Mouse (Mus musculus): ENCODE measurements around the gene Slc5a12. TPM values are rescaled to one million over a fixed set of nuclear protein-coding genes. Genes with fewer than 3 reads are reported as not detected.

Gene Slc5a12
- not detected in 2 replicates for polyA plus RNA-seq (2016; fragmentation: Nextera tagmentation; extraction: Ambion mirVana)

DNA sequence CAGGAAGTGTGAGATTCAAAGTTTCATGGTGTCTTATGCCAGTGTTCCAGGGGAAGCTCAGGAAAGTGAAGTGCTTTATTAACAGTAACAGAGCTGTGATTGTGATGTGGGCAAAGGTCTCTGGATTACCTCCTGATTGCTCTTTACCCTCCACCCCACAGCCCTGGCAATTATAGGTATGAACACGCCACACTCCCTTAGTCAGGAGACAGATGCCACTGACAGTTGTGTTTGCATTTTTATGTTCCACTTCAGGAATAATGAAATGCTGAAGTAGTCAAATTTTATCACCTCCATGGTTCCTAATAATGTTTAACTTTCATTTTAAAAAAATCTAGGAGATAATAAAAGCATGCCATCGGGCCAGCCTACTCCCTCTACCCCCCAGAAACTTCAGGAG lies at the start of gene Slc5a12:
TSS of gene Slc5a12 (plus strand) at position 367 of the 400 bp plus-strand sequence.
- no peaks in the 10 kb centered on the region for H3K4me1 ChIP-seq (replicated peaks)
- ATAC-seq (ENCODE audit: insufficient number of reproducible peaks, insufficient read depth, low FRiP score, low TSS enrichment, low read depth): no peak
- 78% methylated on average over 2 of the region's 2 CpGs for WGBS

DNA sequence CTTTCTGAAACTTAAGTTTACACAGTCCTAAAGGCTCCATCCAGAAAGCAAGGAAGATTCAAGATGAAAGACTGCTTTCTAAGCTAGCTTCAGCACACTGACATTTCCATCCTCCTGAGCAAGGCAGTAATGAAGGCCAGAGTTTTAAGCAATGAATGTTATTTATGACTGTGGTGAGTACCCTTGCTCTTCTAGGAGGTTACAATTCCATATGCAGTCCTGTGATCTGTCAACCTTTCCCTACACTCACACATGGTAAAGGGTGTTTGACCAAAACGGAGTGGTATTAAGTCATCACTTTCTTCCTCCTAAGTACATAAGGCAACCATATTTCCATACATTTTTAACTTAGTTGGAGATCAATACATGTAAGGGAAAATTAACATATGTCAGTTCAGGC lies 41.0 kb upstream of the Slc5a12 start:
- ATAC-seq (ENCODE audit: insufficient number of reproducible peaks, insufficient read depth, low FRiP score, low TSS enrichment, low read depth): no peak
- 40% methylated on average over 1 of the region's 1 CpGs for WGBS

More for the DNA sequence above, at the start of gene Slc5a12:
- Histone ChIP-seq H3K36me3 (no peaks in the 10 kb centered on the region), H3K9ac (replicated peaks) (no peak within 1 kb of the TSS), H3K27me3 (no peaks in the 10 kb centered on the region), H3K9me3 (no peaks in the 10 kb centered on the region), H3K4me2 (no peak within 1 kb of the TSS), H3K27ac (no peak within 1 kb of the TSS), H3K4me3 (replicated peaks) (no peak within 1 kb of the TSS)

DNA sequence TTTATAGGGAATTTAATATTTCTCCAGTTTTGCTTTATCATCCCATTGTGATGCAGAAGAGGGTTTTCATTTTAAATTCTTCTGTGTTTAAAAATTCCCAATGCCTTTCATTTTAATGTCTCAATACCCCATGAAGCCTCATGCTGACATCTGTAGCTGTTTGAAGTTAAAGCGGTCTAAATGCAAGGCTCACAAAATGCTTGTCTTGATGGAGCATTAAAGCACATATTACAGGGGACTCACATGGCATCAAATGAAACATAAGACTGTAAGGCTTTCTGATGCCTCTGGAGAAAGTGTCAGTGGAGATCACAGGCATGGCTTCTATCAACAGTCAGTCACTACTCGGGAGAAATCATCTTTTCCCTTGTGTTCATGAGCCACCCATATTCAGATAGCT lies 34.5 kb upstream of the Slc5a12 start:
- no peaks in the 10 kb centered on the region for H3K36me3 ChIP-seq
- H3K4me3 ChIP-seq (replicated peaks): no peak overlapping the region
- ATAC-seq (ENCODE audit: insufficient number of reproducible peaks, insufficient read depth, low FRiP score, low TSS enrichment, low read depth): no peak
- no peaks in the 10 kb centered on the region for H3K27me3 ChIP-seq
- H3K4me2 ChIP-seq: no peak overlapping the region
- H3K9me3 ChIP-seq: no peaks in the 10 kb centered on the region
- no peak overlapping the region for H3K27ac ChIP-seq
- H3K9ac ChIP-seq (replicated peaks): no peak overlapping the region
- 59% methylated on average over 2 of the region's 2 CpGs for WGBS
- peaks cover 14% of the 10 kb centered on the region; the same call in 1 of the 2 replicates for H3K4me1 ChIP-seq (replicated peaks)

More for the DNA sequence above, 41.0 kb upstream of the Slc5a12 start:
- no peak overlapping the region for H3K9ac ChIP-seq (replicated peaks)
- H3K4me3 ChIP-seq (replicated peaks): no peak overlapping the region
- H3K27ac ChIP-seq: no peak overlapping the region
- no peak overlapping the region for H3K4me2 ChIP-seq
- no peaks in the 10 kb centered on the region for H3K27me3 ChIP-seq
- H3K36me3 ChIP-seq: no peaks in the 10 kb centered on the region
- no peaks in the 10 kb centered on the region for H3K4me1 ChIP-seq (replicated peaks)
- no peaks in the 10 kb centered on the region for H3K9me3 ChIP-seq

DNA sequence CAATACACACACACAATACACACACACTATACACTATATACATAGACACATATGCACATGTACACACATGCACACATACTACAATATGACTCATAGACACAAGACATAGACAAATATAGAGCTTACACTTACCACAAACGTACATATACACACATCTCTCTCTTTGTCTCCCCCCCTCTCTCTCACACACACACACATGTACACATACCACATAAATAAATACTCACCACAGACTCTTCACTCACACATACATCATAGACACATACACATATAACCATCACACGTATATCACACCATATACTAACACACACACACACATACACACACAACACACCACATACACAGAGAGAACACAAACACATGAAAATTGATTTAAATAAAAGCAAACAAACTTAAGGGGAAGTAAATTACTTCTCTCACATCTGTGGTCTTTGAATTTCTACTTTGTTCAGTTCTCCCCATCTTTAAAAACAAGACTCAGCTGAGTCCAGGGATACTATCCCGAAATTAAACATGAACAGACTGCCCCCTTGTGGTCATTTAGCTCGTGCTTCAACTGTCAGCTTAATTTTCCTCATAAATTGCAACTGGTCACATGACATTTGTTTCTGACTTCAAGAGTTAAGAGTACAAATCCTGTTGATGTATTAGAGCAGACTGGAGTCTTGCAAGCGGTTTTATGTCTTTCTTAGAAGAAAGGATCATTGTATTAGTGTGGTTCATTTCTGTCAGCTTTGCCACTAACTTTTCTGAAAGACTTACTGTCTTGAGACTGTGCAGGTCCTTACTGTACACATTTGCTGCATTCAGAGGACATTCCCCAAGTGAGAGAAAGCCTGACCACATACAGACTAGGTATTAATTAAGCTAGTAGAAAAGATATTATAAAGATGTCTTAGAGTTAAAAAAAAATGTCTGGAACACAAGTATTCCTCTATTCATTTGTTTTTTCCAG lies 32.1 kb upstream of the Slc5a12 start:
- H3K36me3 ChIP-seq: no peaks in the 10 kb centered on the region
- peak overlapping the region; percentile 53 for H3K27ac ChIP-seq
- H3K27me3 ChIP-seq: no peaks in the 10 kb centered on the region
- peaks cover 14% of the 10 kb centered on the region; the same call in 1 of the 2 replicates for H3K4me1 ChIP-seq (replicated peaks)
- H3K4me3 ChIP-seq (replicated peaks): no peak overlapping the region
- no peaks in the 10 kb centered on the region for H3K9me3 ChIP-seq
- ATAC-seq (ENCODE audit: insufficient number of reproducible peaks, insufficient read depth, low FRiP score, low TSS enrichment, low read depth): peak; percentile 77
- no peak overlapping the region for H3K9ac ChIP-seq (replicated peaks)
- no peak overlapping the region for H3K4me2 ChIP-seq
- 33% methylated on average over 5 of the region's 5 CpGs for WGBS

DNA sequence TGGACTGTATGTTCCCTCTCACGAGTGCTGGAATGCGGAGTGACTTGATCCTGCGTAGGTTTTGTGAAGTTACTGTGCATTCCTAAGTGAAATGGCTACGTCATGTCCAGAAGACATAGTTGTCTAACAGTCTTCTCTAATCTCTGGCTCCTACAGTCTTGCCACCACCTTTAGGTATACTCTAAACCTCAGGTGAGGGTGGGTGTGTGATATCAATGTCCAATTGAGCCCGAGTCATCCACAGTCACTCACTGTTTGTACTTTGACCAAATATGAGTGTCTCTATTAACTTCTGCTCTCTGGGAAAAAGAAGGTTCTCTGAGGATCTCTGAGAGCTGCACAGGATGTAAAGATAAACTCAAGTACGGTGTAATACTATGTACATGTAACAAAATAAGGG lies 10.4 kb upstream of the Slc5a12 start:
- no peaks in the 10 kb centered on the region for H3K9me3 ChIP-seq
- no peak overlapping the region for H3K4me2 ChIP-seq
- no peak overlapping the region for H3K27ac ChIP-seq
- no peak overlapping the region for H3K9ac ChIP-seq (replicated peaks)
- H3K27me3 ChIP-seq: no peaks in the 10 kb centered on the region
- WGBS: 88% methylated on average over 6 of the region's 6 CpGs
- no peaks in the 10 kb centered on the region for H3K4me1 ChIP-seq (replicated peaks)
- no peaks in the 10 kb centered on the region for H3K36me3 ChIP-seq
- ATAC-seq (ENCODE audit: insufficient number of reproducible peaks, insufficient read depth, low FRiP score, low TSS enrichment, low read depth): no peak
- no peak overlapping the region for H3K4me3 ChIP-seq (replicated peaks)

DNA sequence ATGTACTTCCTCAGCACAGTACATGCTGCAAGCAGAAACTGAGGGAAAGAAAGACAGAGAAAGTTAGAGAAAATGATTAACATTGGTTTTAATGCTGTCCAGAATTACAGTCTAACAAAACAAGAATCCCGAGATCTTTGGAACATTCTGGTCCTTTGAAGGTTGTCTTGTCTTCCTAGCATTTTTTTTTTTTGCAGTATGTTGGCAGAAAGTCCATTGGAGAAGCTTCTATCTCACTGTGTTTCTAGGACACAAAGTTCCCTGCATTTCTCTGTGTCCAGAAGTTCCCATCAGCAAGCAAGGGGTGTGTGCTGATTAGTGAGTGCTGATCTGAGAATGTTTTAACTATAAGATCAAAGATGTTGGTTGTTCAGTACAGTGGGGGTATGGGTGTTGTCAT lies 7.1 kb upstream of the Slc5a12 start:
- H3K27me3 ChIP-seq: no peaks in the 10 kb centered on the region
- no peak overlapping the region for H3K9ac ChIP-seq (replicated peaks)
- ATAC-seq (ENCODE audit: insufficient number of reproducible peaks, insufficient read depth, low FRiP score, low TSS enrichment, low read depth): no peak
- H3K27ac ChIP-seq: no peak overlapping the region
- 86% methylated on average over 1 of the region's 1 CpGs for WGBS
- no peaks in the 10 kb centered on the region for H3K4me1 ChIP-seq (replicated peaks)
- H3K4me2 ChIP-seq: no peak overlapping the region
- H3K36me3 ChIP-seq: no peaks in the 10 kb centered on the region
- H3K4me3 ChIP-seq (replicated peaks): no peak overlapping the region
- H3K9me3 ChIP-seq: no peaks in the 10 kb centered on the region

DNA sequence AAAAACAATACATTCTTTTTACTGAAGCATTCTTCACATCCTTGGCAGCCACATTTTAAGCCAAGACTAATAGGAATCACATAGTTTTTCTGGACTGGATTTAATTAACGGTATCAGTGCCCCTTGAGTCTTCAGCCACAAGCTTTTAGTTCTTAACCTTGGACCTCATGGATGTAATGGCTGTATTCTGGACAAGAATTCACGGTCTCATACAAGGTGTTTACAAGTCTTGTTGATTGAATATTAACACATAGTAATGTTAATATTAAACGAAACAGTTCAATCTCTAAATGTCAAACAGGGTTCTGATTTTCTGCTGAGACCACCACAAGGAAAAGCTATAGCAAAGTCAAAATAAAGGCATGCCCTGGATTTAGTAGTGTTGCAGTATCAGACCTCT lies 4.8 kb upstream of the Slc5a12 start:
- ATAC-seq (ENCODE audit: insufficient number of reproducible peaks, insufficient read depth, low FRiP score, low TSS enrichment, low read depth): no peak
- no peak overlapping the region for H3K9ac ChIP-seq (replicated peaks)
- no peaks in the 10 kb centered on the region for H3K4me1 ChIP-seq (replicated peaks)
- H3K4me3 ChIP-seq (replicated peaks): no peak overlapping the region
- H3K27ac ChIP-seq: no peak overlapping the region
- no peaks in the 10 kb centered on the region for H3K9me3 ChIP-seq
- no peaks in the 10 kb centered on the region for H3K36me3 ChIP-seq
- 70% methylated on average over 3 of the region's 3 CpGs for WGBS
- no peaks in the 10 kb centered on the region for H3K27me3 ChIP-seq
- no peak overlapping the region for H3K4me2 ChIP-seq

DNA sequence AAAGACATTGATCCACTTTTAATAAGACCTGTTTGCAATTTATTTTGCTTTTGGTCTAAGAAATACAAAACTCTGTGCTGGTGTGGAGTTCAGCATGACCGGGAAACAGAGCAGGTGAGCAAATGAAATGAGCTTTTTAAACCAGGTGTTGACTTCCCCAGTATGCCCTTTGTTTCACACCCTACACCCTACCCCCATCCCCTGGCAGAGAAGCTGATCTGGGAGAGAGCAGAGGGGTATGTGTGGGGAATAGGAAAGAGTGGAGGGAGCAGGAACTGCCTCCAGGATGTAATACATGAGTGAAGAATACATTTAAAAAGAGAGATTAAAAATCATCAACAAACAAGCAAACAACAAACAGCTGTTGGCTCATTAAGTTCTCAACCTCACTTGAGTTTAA lies 47.3 kb downstream of the Slc5a12 start:
- no peaks in the 10 kb centered on the region for H3K27me3 ChIP-seq

DNA sequence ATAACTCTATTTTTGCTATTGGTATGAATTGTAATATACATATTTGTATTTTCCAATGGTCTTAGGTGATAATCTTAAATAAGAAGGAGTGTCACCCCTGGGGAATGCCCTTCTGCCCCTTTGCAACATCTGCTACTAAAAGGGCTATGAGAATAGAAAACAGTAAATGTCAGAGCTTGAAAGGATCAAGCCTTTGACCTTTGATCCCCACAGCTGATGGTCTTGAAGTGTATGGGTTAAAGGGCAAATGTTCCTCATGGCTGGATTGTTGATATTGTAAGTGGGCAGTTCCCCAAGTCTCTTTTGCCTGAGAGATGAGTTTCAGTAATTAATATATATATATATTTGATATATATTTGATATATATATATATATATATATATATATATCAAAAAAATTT lies 47.7 kb downstream of the Slc5a12 start:
- ATAC-seq (ENCODE audit: insufficient number of reproducible peaks, insufficient read depth, low FRiP score, low TSS enrichment, low read depth): no peak
- no peaks in the 10 kb centered on the region for H3K27me3 ChIP-seq
- H3K27ac ChIP-seq: no peak overlapping the region
- H3K36me3 ChIP-seq: no peaks in the 10 kb centered on the region
- no peak overlapping the region for H3K4me3 ChIP-seq (replicated peaks)
- H3K4me2 ChIP-seq: no peak overlapping the region
- H3K9ac ChIP-seq (replicated peaks): no peak overlapping the region
- no peaks in the 10 kb centered on the region for H3K9me3 ChIP-seq
- H3K4me1 ChIP-seq (replicated peaks): no peaks in the 10 kb centered on the region; the same call in 1 of the 2 replicates

More for the DNA sequence above, 47.3 kb downstream of the Slc5a12 start:
- H3K27ac ChIP-seq: no peak overlapping the region
- no peaks in the 10 kb centered on the region for H3K9me3 ChIP-seq
- no peak overlapping the region for H3K4me2 ChIP-seq
- no peaks in the 10 kb centered on the region for H3K36me3 ChIP-seq
- H3K9ac ChIP-seq (replicated peaks): no peak overlapping the region
- 36% methylated on average over 1 of the region's 1 CpGs for WGBS
- no peaks in the 10 kb centered on the region; the same call in 1 of the 2 replicates for H3K4me1 ChIP-seq (replicated peaks)
- no peak for ATAC-seq (ENCODE audit: insufficient number of reproducible peaks, insufficient read depth, low FRiP score, low TSS enrichment, low read depth)
- H3K4me3 ChIP-seq (replicated peaks): no peak overlapping the region

DNA sequence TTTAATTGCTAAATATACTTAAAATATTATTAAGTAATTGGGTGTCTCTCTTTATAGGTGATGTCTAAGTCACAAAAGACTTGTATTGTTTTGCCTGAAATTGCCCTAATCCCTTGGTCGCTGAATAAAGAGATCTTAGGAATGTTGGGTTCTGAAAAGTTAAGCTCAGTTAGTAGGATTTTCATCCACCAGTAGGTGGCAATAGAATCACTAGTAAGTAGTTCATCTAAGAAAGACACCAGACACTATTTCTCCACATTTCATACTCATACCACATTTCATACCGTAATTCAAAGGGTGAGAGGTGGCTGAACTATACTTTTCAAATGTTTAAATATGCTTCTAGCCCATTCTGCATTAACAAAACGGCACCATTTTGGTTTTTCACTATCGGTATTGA lies 66.2 kb downstream of the Slc5a12 start:
- no peaks in the 10 kb centered on the region for H3K4me1 ChIP-seq (replicated peaks)
- H3K9ac ChIP-seq (replicated peaks): no peak overlapping the region
- H3K4me3 ChIP-seq (replicated peaks): no peak overlapping the region
- H3K4me2 ChIP-seq: no peak overlapping the region
- no peak for ATAC-seq (ENCODE audit: insufficient number of reproducible peaks, insufficient read depth, low FRiP score, low TSS enrichment, low read depth)
- WGBS: 50% methylated on average over 4 of the region's 4 CpGs
- H3K27me3 ChIP-seq: no peaks in the 10 kb centered on the region
- H3K27ac ChIP-seq: no peak overlapping the region
- H3K9me3 ChIP-seq: no peaks in the 10 kb centered on the region
- H3K36me3 ChIP-seq: no peaks in the 10 kb centered on the region

DNA sequence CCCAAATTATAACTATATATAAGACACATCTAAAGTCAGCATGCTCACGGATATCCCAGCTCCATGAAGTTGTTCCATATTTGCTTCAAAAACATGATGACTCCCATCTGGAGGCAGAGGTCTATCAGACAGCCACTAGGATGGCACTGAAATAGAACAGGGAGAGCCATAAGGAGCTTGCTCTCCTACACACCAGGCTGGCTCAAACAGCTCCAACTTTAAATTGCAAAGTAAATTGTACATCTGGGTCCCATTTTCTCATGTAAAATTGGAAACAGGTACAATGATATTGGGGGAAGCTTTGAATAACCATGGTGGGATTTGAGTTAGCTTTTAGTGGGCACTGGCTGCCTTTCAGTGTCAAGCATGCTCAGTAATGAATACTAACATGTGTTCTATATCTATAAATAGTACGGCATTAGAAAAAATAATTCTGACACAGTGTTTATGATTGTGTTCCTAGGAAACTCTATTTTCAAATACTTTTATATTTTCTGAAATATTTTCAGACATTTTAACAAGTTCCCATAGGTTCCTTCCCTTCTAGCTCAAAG lies 74.0 kb downstream of the Slc5a12 start:
- no peaks in the 10 kb centered on the region for H3K27me3 ChIP-seq
- H3K9me3 ChIP-seq: no peaks in the 10 kb centered on the region
- H3K4me3 ChIP-seq (replicated peaks): no peak overlapping the region
- peak; percentile 90 for ATAC-seq (ENCODE audit: insufficient number of reproducible peaks, insufficient read depth, low FRiP score, low TSS enrichment, low read depth)
- no peak overlapping the region for H3K27ac ChIP-seq
- 46% methylated on average over 2 of the region's 2 CpGs for WGBS
- H3K4me1 ChIP-seq (replicated peaks): peaks cover 6% of the 10 kb centered on the region; the same call in 1 of the 2 replicates
- H3K9ac ChIP-seq (replicated peaks): no peak overlapping the region
- no peaks in the 10 kb centered on the region for H3K36me3 ChIP-seq
- H3K4me2 ChIP-seq: no peak overlapping the region

All from limb, embryonic 12.5 days (tissue).